Mouse (Mus musculus): ENCODE measurements around the gene Rgs13.
A peak's percentile ranks its signal among the peaks of the same experiment; 100 is the strongest.

DNA sequence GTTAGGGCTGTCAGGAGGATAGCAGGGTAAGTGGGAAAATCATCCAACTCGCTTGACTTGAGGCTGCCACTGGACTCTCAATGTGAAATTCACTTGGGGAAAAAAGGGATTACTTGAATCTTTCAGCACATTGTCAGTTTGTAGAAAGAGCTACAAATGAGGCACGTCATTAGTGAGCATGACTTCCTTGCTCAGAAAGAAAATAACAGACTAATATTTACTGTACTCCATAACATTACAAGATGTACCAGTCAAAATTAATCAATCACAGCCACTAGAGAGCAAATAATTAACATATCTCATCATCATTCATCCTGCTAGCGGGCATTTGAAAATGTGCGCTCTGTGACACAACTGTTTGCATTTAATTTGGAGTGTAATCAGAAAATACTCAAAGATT lies 57.1 kb downstream of the Rgs13 start:
- TF ChIP-seq CTCF (IDR thresholded peaks at IDR 0.05) (no peak), EP300 (IDR thresholded peaks at IDR 0.05) (0 out of 2 replicates have a peak, but pooled peaks have one; percentile 40)

All from lung, postnatal 0 days (tissue).